Mouse (Mus musculus): ENCODE data around the gene Wdr77.
"Not testable (repeated sequence)": the region's sequence is repeated elsewhere in the genome, so short reads cannot be mapped to it uniquely, and the experiment has no call there.

The Wdr77 gene

DNA sequence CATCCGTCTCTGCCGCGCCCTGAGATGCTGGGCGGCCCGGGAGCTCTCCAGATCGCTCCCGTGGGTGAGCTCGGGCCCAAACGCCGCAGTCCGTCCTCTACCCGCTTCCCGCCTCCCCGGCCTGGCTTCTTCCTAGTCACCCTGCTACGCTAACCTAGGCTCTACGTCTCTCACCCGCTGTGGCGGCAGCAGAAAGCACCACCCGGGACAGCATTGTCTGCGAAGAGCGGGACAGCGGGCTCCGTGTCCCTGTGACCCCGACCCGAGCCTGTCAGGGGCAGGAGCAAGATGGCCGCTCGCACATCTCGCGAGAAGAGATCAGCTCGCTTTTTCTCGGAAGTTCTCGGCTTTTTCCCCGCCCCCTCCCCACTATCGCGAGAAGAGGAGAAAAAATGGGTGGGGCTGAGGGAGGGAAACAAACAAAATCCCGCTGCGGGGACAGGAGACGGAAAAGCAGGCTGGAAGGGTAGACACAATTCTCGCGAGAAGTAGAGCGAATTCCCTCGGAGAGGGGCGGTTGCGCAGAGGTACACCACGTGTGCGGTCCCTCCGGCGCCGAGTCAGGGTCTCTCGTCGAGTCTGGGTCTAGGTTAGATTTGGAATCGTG, at the start of gene Wdr77:
Wdr77 (plus strand) TSS at position 396 of the 607 bp plus-strand sequence.
- DNase-seq, result peak; percentile 95

DNA sequence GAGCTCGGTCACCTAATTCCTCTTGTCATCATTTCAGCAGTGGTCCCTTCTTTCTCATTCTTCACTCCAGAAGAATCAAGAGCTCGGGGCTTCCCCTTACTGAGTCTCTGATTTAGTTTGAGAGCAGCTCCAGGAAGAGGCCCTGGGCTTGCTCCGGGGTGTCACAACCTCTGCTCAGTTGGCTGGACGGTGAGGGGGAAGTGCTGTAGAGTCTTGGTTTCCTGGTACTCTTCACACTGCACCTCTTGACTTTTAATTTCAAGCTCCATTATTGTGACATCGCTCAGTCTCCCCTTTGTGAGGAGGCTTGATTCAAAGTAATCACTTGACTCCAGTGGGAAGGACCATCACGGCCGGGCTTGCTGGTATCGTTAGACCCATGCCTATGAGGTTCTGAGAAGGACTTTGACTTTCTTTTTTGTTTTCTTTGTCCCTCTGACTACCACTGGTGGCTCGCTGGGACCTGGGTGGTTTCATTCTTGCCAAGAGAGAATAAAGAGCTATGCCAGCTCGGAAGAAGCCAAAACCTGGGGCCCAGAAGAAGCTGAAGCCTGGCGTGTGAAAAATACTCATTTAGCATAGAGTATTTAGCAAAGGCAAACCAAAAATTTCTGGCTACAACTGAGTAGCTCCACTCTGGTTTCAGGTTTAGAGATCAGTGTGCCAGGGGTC, 48.5 kb upstream of the Wdr77 start:
- peak; percentile 56 for DNase-seq

DNA sequence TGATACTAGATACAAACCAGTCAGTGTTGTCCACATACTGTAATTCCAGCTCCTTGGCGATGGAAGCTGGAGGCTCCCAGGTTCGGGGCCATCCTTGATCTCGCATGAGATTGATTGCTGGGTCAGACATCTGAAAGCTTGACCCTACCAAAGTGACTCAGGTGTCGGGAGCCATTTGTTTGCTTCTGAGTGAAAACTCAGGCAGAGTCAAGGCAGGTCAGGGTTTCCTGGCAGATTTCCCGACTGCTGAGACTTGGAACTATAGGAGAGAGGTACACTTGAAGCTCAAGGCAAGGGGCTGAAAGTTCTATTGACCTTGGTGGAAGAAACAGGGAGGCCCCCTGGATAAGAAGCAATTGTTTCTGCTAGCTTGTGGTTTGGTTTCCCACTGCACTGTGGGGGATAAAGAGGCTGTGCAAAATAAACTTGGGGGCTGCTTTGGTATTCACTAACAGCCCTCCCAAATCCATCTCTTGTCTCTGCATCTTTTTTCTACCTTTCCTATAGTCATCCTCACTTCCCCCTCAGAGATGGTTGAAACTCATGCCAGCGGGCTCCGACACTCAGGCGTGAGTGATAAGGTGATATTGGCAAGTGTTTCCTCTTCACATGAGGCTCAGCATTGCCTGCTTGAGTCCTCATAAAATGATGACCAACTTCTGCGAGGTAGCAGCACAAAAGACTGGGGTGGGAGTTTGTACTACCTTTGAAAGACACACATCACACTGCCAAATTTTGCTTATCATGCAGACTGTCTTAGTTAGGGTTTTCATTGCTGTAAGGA, 46.9 kb upstream of the Wdr77 start:
- no peak for DNase-seq

DNA sequence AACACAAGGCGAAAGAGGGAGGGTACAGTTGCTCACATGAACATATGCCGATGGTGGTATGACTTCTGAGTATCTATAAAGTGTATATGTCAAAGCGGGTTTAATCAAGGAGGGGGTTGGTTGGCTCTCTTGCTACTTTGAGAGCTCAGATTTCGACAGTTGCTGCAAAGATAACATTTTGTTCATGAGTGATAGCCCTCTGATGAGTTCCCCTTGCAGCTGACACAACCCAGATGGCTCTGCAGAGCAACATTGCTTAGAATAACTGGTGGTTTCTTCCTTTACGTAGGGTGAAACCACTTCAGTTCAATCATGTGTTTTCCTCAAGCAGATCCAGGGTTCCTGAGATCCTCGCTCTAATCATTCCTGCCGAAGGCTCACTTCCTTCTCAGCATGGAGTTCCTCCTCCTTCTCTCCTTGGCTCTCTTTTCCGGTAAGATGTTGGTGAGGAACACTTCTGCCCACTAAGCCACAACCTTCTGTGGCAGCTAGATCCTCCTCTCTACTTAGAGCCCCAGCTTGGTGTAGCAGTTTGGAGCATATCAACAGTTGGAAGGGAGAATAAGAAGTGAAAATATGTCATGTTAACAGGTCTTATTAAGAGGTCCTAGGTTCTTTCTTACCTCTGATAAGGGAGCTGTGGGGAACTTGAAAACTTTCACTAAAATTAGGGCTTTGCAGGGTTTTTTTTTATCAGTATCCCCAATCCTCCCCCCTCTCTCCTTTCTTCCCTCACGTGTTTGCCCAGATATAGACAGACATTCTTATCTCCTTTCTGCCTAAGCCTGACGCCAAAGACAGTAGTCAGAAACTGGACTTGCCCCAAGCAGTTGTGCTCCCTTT, 45.1 kb upstream of the Wdr77 start:
- no peak for DNase-seq

DNA sequence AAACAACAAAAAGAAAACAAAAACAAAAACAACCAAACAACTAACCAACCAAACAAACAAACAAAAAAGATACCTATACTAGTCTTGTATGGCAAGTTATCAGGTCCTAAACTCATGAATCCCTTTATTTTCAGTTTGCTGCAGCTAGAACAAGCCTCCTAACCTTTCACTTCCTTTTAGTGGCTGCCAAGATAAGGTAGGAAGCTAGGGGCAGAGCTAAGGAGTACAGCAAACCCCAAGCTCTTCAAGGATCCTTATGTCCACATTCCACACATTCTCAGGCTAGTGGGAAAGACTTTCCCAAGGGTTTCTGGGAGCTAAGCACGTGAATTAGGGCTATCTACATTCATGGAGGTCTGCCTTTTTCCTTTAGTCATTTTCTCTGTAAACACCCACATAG, 43.9 kb upstream of the Wdr77 start:
- DNase-seq, result no peak

DNA sequence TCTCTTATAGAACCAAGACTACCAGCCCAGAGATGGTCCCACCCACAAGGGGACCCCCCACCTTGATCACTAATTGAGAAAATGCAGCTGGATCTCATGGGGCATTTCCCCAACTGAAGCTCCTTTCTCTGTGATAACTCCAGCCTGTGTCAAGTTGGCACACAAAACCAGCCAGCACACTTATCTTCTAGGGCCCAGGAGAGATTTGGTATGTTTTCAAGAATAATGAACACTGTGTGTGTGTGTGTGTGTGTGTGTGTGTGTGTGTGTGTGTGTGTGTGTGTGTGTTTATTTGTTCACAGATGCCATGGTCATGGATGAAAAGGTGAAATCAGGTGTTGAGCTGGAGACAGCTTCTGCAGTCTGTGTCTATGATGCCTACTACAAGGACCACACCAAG, 42.7 kb upstream of the Wdr77 start:
- DNase-seq, result not testable (repeated sequence)

DNA sequence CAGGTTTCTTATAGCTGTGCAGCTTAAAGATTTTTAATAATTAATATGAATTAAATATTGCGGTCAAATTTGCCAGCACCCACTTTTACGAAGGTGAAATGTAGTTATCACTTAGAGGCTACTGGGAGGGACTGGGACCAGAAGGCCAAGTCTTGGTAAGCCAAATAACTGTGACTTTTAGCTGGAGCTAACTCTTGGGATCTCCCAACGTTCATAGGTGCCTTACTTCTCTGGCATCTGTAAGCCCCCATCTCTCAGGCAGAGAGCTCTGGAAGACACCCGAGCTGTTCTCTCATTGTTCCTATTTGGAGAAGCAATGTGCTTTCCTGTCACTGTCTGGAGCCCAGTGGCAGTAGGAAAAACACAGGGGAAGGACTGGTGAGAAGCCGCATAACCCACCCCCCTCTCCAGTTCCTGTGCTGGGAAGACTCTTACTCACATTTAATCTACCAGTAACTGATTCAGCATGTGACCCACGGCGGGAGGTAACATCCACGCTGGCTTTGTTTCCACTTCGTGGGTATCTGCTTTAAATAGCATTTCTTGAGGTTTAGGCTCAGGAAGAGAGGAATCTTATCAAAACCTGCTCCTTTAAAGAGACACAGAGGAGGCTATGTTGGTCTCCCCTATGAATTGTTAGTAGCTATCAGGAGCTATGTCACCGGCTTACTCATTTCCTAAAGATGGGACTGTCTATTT, 41.4 kb upstream of the Wdr77 start:
- DNase-seq, result no peak

DNA sequence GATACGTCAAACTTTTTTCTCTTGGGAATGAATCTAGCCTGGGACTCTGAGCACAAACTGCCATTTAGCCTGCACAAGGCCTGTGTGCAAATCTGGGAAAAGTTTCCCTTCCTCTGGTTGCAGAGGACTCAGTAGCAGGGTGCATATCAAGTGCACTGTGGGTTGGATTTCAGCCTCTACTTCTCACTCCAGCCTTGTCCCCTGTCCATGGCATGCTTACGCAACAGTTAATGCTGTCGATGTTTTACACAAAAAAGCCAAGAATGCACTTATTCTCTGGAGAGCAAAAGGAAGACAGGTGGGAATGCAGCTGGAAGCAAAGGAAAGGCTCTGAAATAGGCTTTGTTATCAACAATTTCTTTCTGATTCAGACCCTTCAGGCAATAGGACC, 40.8 kb upstream of the Wdr77 start:
- no peak for DNase-seq

DNA sequence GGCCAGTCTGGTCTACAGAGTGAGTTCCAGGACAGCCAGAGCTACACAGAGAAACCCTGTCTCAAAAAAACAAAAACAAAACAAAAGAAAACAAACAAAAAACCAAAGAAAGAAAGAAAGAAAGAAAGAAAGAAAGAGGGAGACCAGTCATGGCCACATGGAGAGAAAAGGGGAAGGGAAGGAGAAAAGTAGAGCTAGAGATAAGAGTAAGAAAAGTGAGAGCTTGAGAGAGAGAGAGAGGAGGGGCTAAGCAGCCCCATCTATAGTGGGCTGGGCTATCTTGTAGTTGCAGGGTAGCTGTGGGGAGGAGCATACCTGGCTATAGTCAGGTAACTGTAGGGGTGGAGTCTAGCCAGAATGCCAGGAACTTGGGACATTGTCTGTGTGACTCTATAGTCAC, 38.4 kb upstream of the Wdr77 start:
- DNase-seq, result not testable (repeated sequence)

DNA sequence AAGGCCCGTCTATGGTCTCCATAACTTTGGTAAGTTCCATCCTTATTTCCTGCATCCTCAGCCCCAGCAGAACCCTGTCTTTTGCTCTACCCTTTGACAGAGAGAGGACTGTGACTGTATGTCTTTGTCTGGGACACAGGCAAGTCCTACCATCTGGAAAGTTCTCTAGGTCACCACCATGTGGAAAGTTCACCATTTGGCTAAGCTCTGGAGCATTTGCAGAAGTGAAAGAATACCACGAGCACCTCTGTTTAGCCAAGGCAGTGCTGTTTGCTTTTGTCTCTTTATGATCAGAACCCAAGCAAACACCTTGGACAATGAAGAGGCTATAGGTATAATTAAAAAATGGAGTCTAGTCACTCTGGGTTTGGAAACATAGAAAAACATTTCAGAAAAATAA, 37.2 kb upstream of the Wdr77 start:
- no peak for DNase-seq

DNA sequence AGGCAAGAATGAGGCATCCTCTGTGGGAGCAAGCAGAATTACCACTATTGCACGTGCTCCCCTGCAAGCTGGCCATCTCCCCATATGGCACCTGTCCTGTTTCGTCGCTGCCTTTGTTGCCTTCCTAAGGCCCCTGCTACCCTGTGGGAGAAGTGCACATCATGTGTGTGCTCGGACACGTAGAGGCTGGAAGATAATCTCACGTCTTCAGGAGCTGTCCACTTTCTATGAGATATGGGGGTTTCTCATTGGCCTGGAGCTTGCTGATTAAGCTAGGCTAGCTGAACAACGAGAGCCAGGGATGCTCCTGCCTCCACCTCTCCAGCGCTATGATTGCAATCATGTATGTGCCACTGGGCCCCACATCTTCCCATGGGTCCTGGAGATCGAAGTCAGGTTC, 34.6 kb upstream of the Wdr77 start:
- DNase-seq, result no peak

DNA sequence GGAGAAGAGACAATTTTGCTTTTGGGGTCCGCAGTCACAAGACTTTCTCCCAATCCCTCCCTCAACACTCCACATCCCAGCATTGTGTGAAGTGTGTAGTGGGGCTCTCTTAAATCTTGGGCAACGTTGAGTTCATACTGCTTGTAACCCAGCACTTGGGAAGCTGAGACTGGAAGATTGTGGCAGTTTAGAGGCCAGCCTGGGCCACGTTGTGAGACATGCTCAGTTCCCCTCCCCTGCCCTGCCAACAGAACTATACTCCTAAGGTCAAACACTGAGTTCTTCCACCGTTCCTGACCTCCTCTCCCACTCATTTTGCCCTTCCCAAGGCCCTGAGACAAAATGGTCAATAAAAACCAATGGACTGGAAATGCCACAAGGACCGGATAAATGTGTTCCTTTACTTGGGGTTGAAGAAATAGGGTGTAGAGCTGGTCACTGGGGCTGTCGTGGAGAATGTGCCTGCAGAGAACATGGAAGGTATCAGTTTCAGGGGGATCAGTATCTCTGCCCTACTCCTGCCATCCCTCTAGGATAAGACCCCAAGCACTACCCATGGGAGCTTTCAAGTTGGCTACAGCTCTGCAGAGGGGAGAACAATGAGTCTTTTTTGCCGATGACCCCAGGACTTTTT, 31.5 kb upstream of the Wdr77 start:
- DNase-seq, result no peak

DNA sequence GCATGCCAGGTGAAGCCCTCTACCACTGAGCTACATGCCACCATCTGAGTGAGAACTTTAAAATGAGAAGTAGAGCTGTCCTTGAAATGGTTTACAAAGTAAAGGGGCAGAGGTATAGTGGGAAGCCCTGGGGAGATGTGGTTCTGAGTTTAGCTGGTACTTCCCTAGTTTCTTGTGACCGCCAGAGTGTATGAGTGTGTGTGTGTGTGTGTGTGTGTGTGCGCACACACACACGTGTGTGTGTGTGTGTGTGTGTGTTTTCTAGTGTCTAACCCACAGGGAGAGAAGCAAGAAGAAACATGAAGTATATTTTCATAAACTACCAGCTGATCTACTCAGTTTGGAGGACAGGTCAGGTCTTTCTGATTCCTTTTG, 31.0 kb upstream of the Wdr77 start:
- no peak for DNase-seq

DNA sequence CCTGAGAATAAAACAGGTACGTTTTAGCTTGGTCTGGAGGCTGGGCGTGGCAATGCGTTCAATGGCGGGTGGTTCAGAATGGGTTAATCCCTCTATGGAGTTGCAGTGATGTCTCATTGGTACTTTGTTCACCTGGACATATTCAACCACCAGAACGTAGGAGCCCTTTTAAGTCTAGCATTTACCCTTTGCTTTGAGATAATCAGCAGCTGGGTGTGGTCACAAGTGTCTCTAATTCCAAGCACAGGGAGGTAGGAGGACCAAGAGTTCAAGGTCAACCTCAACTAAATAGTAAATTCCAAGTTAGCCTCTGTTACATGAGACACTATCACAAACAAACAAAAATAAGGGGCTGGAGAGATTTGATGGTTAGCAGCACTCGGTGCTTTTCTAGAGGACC, 30.4 kb upstream of the Wdr77 start:
- no peak for DNase-seq

DNA sequence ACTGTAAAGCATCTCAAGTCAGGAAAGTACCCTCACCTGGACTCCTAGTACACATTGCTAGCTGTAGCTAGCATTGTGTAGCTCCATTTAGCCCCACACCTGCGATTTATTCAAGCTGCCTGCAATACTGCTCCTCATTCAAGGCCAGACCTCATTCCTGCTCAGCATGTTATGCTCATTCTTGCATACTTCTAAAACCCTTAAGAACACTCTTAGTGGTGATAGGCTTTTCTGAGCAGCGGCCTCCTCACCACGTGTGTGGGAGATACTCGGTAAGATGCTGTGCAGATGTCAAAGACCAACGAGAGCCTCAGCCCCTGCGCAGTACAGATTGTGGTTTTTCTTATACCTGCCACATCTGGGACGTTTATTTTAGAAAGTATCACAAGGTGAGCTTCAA, 29.3 kb upstream of the Wdr77 start:
- DNase-seq, result peak; percentile 30

DNA sequence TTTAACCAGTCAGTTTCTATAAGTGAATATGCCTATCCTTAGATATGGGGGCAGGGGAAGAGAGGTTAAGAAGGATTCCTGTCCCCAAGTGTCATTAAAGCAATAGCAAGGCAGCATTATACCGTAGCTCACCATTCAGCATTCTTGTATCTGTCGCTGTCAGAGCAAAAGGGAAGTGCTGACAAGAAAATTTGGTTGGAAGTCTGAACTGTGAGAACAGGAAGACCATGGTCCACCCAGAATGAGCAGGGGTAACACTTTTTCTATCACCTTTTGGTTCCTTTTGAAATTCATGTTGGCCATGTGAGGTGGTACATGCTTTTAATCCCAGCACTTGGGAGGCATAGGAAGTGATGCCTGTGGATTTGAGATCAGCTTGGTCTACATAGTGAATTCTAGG, 28.1 kb upstream of the Wdr77 start:
- DNase-seq, result no peak

DNA sequence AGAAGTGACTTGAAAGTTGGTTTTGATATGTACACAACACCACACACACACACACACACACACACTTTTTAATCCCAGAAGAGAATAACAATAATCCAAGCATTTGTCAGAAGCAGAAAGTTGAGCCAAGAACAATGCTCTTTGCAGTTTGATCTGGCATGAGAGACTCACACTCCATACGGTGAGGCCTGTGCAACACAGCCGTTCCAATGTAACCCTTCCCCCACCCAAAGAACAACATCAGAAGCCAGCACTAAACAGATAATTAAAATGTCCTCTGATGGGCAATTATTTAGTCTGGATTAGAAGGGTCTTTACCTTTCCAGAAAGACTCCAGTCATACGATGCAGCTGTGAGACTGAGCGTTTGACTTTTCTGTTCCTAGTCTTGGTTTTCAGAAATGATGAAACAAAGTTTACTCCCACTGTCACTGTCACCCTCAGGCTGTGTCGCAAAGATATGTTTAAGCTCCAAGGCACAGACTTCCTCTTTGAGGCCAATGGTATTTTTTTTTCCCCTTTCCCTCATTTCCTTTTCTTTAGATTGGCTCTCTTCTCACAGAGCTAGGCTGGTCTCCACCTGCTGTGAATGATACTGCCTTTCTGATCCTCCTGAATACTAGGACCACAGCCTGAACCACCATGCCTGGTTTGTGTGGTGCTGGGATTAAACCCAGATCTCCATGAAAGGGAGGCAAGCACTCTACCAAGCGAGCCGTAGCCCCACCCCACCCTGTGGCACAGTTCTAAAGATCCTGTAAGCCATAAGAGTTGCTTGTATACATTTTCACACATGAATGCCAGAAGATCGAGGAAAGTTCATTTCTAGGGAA, 26.7 kb upstream of the Wdr77 start, which contains the start of gene I830077J02Rik:
I830077J02Rik (minus strand) TSS at position 425 of the 832 bp plus-strand sequence.
- no peak for DNase-seq

DNA sequence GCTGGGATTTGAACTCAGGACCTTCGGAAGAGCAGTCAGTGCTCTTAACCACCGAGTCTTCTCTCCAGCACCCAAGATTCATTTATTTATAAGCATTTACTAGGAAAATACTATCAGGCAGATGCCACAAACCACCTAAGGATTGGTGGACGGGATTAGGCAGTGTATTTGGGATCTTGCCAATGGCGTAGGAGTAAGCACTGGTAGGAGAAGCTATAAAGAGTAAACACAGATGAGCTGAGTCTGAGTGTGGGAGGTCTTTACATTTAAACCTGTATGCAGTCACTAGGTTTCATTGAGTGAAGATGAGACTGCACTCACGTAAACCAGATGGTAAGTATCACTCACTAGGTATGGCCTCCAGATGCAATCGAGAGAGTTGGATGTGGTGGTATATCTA, 25.2 kb upstream of the Wdr77 start:
- no peak for DNase-seq

DNA sequence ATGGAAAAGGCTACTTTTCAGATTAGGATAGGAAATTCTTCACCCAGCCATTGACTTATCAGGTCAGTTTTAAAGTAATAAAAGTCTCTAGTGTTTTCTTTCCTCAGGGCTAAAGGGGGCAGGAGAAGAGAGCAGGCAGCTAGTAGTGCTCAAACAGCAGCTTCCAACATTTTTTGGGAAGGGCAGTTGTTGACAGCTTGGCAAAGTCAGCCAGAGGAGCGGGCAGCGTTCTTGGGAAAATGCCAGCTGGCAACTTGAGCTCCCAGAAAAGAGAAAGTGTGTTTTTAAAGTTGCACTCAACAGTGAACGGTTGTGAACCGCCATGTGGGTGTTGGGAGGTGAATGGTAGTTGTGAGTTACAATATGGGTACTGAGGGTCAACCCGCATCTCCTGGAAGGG, 24.1 kb upstream of the Wdr77 start:
- no peak for DNase-seq

DNA sequence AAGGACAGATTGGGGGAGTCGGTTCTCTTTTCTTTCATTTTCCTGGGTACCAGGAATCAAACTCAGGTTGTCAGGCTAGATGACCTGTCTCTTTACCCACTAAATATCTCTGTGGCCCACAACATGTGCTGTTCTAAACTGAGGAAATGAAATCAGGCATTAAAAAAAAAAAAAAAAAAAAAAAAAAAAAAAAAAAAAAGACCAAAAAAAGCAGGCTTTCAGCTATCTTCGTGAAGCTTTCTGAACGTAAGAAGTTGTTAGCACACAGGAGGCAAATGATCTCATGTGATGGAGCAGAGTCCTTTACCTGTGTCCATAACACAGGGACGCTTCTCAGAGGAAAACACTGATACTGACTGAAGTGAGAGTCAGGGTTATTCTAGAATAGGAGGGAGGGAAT, 23.1 kb upstream of the Wdr77 start:
- no peak for DNase-seq

DNA sequence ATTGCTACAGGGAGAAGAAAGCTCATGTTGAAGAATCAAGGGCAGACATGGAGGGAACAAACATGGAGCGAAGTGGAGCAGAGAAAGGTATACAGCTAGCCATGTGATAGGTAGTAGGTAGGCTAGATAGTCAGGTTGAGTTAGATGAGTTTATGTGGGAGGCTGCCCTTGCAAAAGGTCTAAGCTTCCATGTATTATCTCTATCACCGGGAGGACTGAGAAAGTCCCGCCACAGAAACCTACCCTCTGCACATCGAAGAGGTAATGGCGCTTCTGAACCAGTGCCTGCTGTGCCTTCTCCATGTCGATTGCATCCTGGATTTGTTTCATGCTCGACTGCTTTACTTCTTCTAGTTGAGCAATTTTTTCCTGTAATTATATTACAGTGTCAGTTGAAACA, 7.8 kb upstream of the Wdr77 start:
- DNase-seq, result no peak
